Mouse (Mus musculus): ENCODE results near the gene Tmem97.
A peak's percentile ranks its signal among the peaks of the same experiment; 100 is the strongest.

GRCm38 (mm10) chr11:78560447-78560846 lies 9.9 kb upstream of the Tmem97 start:
- TF ChIP-seq CTCF (conservative IDR thresholded peaks at IDR 0.05; ENCODE audit: insufficient read depth, insufficient read length, low read depth, low read length) (peak; percentile 85), POLR2A (IDR thresholded peaks at IDR 0.05; ENCODE audit: low read depth, low read length) (no peak)
